Mouse (Mus musculus) adrenal gland, postnatal 14 days (tissue): ENCODE data around the gene Cyp2f2. TPM values are rescaled to one million over a fixed set of nuclear protein-coding genes. Genes with fewer than 3 reads are reported as not detected.
A peak's percentile ranks its signal among the peaks of the same experiment; 100 is the strongest.

Source experiments
- DNase-seq: peaks from one replicate; pipeline ENCODE4 v3.0.0; 2021; ENCODE audit warnings: mixed read lengths
- microRNA-seq, 2 experiments: library from miRNA; unstranded; fragments of <30 nt; microRNA quantifications; one replicate each; pipeline ENCODE4 v1.2.0; 2021
- total RNA-seq: library from RNA; stranded (reverse); gene quantifications from 2 replicates; pipeline ENCODE4 v1.2.3, GENCODE M21; 2021

Gene Cyp2f2
- total RNA-seq, 1 experiment from 2014 or later = 877 TPM

GRCm38 (mm10) chr7:27178324-27179216, 58.9 kb downstream of the Cyp2f2 start, which contains the start of gene Rab4b:
Rab4b (minus strand) TSS chr7:27178896.
- DNase-seq = peak; percentile 99

- no peak for DNase-seq
These were observed 59.7 kb downstream of the Cyp2f2 start for GRCm38 (mm10) chr7:27179217-27179918.

GRCm38 (mm10) chr7:27180036-27180435, 60.3 kb downstream of the Cyp2f2 start:
- DNase-seq = peak; percentile 63

- DNase-seq = no peak
These were observed 61.4 kb downstream of the Cyp2f2 start, which contains the start of the genes Gm21983 and Mia for GRCm38 (mm10) chr7:27180837-27181695. Gm21983 (minus strand) TSS chr7:27181086. Mia (minus strand) TSS chr7:27181157.

GRCm38 (mm10) chr7:27182498-27182897, 62.8 kb downstream of the Cyp2f2 start:
- no peak for DNase-seq

Small RNAs within 50 kb of the gene (microRNA-seq; reads per million reads assigned to microRNA genes)
- gene Mir3101 = 0 reads per million in 2 experiments

Other genes with a start within 250 kb of the Cyp2f2 start
- 0.75 and 21.6 TPM in 2 replicates for gene Cyp2a22, start 180.5 kb upstream of the Cyp2f2 start, total RNA-seq
- gene Cyp2a12, start 90.8 kb upstream of the Cyp2f2 start, total RNA-seq = 5.2 and 72.8 TPM in 2 replicates
- gene Cyp2t4, start 33.8 kb downstream of the Cyp2f2 start, total RNA-seq = not detected in 2 replicates
- 83.9 and 92.9 TPM in 2 replicates for gene Egln2, start 46.9 kb downstream of the Cyp2f2 start, total RNA-seq
- gene Rab4b, start 59.0 kb downstream of the Cyp2f2 start, total RNA-seq = 39.5 and 55.2 TPM in 2 replicates
- gene Gm21983, start 61.2 kb downstream of the Cyp2f2 start, total RNA-seq = not detected in 2 replicates
- gene Mia, start 61.2 kb downstream of the Cyp2f2 start, total RNA-seq = 0.89 TPM in 1 of 2 replicates, not detected in the other
- 22.9 and 23.0 TPM in 2 replicates for gene BC024978, start 75.9 kb downstream of the Cyp2f2 start, total RNA-seq
- 88.3 and 90.9 TPM in 2 replicates for gene Snrpa, start 76.4 kb downstream of the Cyp2f2 start, total RNA-seq
- gene Itpkc, start 108.8 kb downstream of the Cyp2f2 start, total RNA-seq = 8.6 and 9.6 TPM in 2 replicates
- gene Coq8b, start 113.1 kb downstream of the Cyp2f2 start, total RNA-seq = 44.2 and 44.8 TPM in 2 replicates
- gene Numbl, start 138.5 kb downstream of the Cyp2f2 start, total RNA-seq = 8.7 and 11.9 TPM in 2 replicates
- 122 and 126 TPM in 2 replicates for gene Ltbp4, start 217.8 kb downstream of the Cyp2f2 start, total RNA-seq
- gene Shkbp1, start 236.1 kb downstream of the Cyp2f2 start, total RNA-seq = 16.1 and 26.1 TPM in 2 replicates
- gene Gm20479, start 237.5 kb downstream of the Cyp2f2 start, total RNA-seq = 1.8 TPM in 2 replicates